Mouse (Mus musculus): ENCODE data around the gene Ryr3. TPM values are rescaled to one million over a fixed set of nuclear protein-coding genes. Genes with fewer than 3 reads are reported as not detected.
A peak's percentile ranks its signal among the peaks of the same experiment; 100 is the strongest.

The Ryr3 gene
- polyA plus RNA-seq, 1 experiment from 2014 or later: 1.4 TPM

DNA sequence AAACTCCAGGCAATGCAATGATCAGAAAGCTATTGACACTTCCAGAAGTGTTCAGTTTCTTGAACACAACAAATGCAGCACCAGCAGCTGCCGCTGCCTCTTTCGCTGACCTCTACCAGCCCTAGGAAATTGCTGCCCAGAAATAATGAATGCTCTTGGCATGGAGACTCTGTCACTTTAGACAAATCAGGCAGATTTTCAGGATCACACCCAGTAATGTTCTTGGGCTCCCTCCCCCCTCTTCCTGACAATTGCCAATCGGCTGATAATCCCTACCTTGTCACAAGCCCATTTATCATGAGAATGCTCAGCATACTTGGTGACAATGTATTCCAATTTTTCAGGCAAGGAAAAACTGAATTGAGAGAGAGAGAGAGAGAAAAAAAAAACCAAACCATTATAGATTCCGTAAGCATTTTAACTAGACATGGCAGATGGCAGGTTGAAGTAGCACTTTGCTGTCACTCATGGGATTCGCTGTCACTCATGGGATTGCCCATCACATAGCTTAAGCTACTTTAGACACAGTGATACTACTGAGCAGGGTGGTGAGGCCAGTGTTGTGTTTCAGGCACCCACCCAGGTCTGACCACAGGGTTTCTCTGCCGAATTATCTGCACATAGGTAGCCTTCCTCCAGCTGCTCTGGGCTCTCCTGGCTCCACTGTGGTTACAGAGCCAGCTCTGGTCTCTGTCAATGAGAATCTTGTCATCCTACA is 455.5 kb downstream of the Ryr3 start:
- Histone ChIP-seq H3K4me2 (replicated peaks) (no peak overlapping the region), H3K9ac (replicated peaks) (no peak overlapping the region), H3K4me3 (no peak overlapping the region), H3K36me3 (no peaks in the 10 kb centered on the region), H3K27me3 (no peaks in the 10 kb centered on the region), H3K9me3 (no peaks in the 10 kb centered on the region), H3K27ac (replicated peaks) (0 out of 2 replicates have a peak overlapping the region, but pooled peaks have one; percentile 20), H3K4me1 (no peaks in the 10 kb centered on the region)
- no peak for ATAC-seq (ENCODE audit: low FRiP score, low read depth)
- WGBS: 72% methylated on average over 6 of the region's 6 CpGs

GRCm38 (mm10) chr2:112760692-112761091 is 456.2 kb downstream of the Ryr3 start:
- 0 out of 2 replicates have a peak, but pooled peaks have one; percentile 14 for ATAC-seq (ENCODE audit: low FRiP score, low read depth)
- 0 out of 2 replicates have a peak overlapping the region, but pooled peaks have one; percentile 20 for H3K27ac ChIP-seq (replicated peaks)
- no peaks in the 10 kb centered on the region for H3K9me3 ChIP-seq
- H3K9ac ChIP-seq (replicated peaks): no peak overlapping the region
- WGBS: 67% methylated on average over 4 of the region's 4 CpGs
- H3K4me1 ChIP-seq: no peaks in the 10 kb centered on the region
- H3K27me3 ChIP-seq: no peaks in the 10 kb centered on the region
- H3K4me2 ChIP-seq (replicated peaks): no peak overlapping the region
- H3K36me3 ChIP-seq: no peaks in the 10 kb centered on the region
- H3K4me3 ChIP-seq: no peak overlapping the region

GRCm38 (mm10) chr2:112759678-112760077 is 457.2 kb downstream of the Ryr3 start:
- Histone ChIP-seq H3K4me1 (no peaks in the 10 kb centered on the region), H3K4me2 (replicated peaks) (no peak overlapping the region), H3K9me3 (no peaks in the 10 kb centered on the region), H3K4me3 (no peak overlapping the region), H3K27me3 (no peaks in the 10 kb centered on the region), H3K27ac (replicated peaks) (no peak overlapping the region), H3K9ac (replicated peaks) (no peak overlapping the region), H3K36me3 (no peaks in the 10 kb centered on the region)
- peak; percentile 53; the same call in 1 of the 2 replicates for ATAC-seq (ENCODE audit: low FRiP score, low read depth)
- 78% methylated on average over 5 of the region's 5 CpGs for WGBS

DNA sequence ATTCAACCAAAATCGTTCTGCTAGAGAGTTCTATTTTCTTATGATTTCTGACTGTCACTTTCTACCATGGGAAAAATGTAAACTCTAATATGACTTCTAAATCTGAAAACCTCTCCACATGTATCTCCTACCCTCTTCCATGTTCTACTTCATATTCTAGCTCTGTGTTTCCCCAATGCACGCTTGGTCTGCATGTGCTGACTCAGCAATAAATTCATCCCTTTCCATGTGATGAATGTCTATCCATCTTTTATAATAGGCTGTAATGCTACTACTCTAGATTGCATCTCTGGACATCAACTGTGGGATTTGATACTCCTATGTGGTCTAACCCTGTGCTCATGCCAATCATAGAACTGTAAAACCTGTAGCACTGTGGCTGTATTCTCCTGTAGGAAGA is 458.2 kb downstream of the Ryr3 start:
- no peak overlapping the region for H3K27ac ChIP-seq (replicated peaks)
- H3K27me3 ChIP-seq: no peaks in the 10 kb centered on the region
- H3K4me2 ChIP-seq (replicated peaks): no peak overlapping the region
- ATAC-seq (ENCODE audit: low FRiP score, low read depth): no peak
- H3K4me3 ChIP-seq: no peak overlapping the region
- H3K9me3 ChIP-seq: no peaks in the 10 kb centered on the region
- no peaks in the 10 kb centered on the region for H3K36me3 ChIP-seq
- WGBS: 91% methylated on average over 2 of the region's 2 CpGs
- no peak overlapping the region for H3K9ac ChIP-seq (replicated peaks)
- no peaks in the 10 kb centered on the region for H3K4me1 ChIP-seq

DNA sequence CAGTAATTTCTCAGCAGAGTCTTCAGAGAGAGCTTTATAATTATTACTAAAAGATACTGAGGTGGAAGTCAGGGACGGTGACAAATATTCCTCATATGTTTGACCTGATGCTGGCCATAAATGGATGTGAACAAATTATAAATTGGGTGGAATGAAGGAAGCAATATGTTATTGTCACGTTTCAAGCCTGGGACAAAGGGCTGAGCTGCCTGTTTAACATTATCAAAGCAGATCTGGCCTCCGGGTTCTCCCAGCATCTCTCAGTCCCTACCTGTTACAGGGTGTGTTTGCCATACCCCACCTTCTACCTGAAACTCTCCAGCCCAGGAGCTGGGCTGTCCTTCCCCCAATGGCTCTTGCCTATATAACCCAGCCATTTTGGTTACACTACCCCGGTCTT is 463.6 kb downstream of the Ryr3 start:
- H3K9ac ChIP-seq (replicated peaks): no peak overlapping the region
- H3K4me3 ChIP-seq: no peak overlapping the region
- H3K27ac ChIP-seq (replicated peaks): no peak overlapping the region
- H3K4me1 ChIP-seq: no peaks in the 10 kb centered on the region
- no peaks in the 10 kb centered on the region for H3K36me3 ChIP-seq
- WGBS: 87% methylated on average over 4 of the region's 4 CpGs
- no peaks in the 10 kb centered on the region for H3K9me3 ChIP-seq
- no peak for ATAC-seq (ENCODE audit: low FRiP score, low read depth)
- H3K27me3 ChIP-seq: no peaks in the 10 kb centered on the region
- no peak overlapping the region for H3K4me2 ChIP-seq (replicated peaks)

DNA sequence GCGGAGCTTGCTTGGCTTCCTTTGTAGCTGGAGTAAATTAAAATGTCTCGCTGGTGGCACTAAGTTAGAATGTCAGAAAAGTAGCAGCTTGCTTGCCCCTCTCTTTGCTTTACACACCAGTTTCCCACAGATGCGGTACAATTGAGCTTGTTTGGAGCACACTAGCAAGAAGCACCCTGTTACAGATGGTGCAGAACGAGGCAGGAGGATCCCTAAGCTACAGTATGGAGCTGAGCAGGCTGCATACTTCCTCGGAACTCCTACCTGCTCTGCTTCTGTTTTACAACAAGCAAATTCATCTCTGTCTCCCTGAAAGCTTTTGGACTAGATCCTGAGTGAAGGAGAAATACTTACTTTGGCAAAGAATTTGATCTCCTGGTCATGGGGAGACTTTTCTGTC is 465.5 kb downstream of the Ryr3 start:
- H3K9ac ChIP-seq (replicated peaks): no peak overlapping the region
- H3K36me3 ChIP-seq: no peaks in the 10 kb centered on the region
- H3K9me3 ChIP-seq: no peaks in the 10 kb centered on the region
- ATAC-seq (ENCODE audit: low FRiP score, low read depth): no peak
- no peak overlapping the region for H3K4me3 ChIP-seq
- no peak overlapping the region for H3K4me2 ChIP-seq (replicated peaks)
- WGBS: 78% methylated on average over 5 of the region's 5 CpGs
- no peaks in the 10 kb centered on the region for H3K4me1 ChIP-seq
- no peaks in the 10 kb centered on the region for H3K27me3 ChIP-seq
- no peak overlapping the region for H3K27ac ChIP-seq (replicated peaks)

GRCm38 (mm10) chr2:112748532-112748931 is 468.4 kb downstream of the Ryr3 start:
- H3K4me1 ChIP-seq: no peaks in the 10 kb centered on the region
- no peak overlapping the region for H3K9ac ChIP-seq (replicated peaks)
- no peak for ATAC-seq (ENCODE audit: low FRiP score, low read depth)
- no peak overlapping the region for H3K27ac ChIP-seq (replicated peaks)
- no peak overlapping the region for H3K4me2 ChIP-seq (replicated peaks)
- H3K36me3 ChIP-seq: no peaks in the 10 kb centered on the region
- H3K4me3 ChIP-seq: no peak overlapping the region
- H3K9me3 ChIP-seq: no peaks in the 10 kb centered on the region
- 66% methylated on average over 1 of the region's 1 CpGs for WGBS
- no peaks in the 10 kb centered on the region for H3K27me3 ChIP-seq

- ATAC-seq (ENCODE audit: low FRiP score, low read depth): peak; percentile 68; the same call in 1 of the 2 replicates
- Histone ChIP-seq H3K4me1 (no peaks in the 10 kb centered on the region), H3K9me3 (no peaks in the 10 kb centered on the region), H3K36me3 (no peaks in the 10 kb centered on the region), H3K27me3 (no peaks in the 10 kb centered on the region), H3K9ac (replicated peaks) (no peak overlapping the region), H3K4me3 (no peak overlapping the region), H3K4me2 (replicated peaks) (no peak overlapping the region), H3K27ac (replicated peaks) (no peak overlapping the region)
- WGBS: 61% methylated on average over 2 of the region's 2 CpGs
Measured at GRCm38 (mm10) chr2:112732942-112733341, 484.0 kb downstream of the Ryr3 start.

- no peaks in the 10 kb centered on the region for H3K27me3 ChIP-seq
- no peak overlapping the region for H3K4me3 ChIP-seq
- H3K4me1 ChIP-seq: no peaks in the 10 kb centered on the region
- H3K9me3 ChIP-seq: no peaks in the 10 kb centered on the region
- H3K27ac ChIP-seq (replicated peaks): no peak overlapping the region
- no peak overlapping the region for H3K4me2 ChIP-seq (replicated peaks)
- no peaks in the 10 kb centered on the region for H3K36me3 ChIP-seq
- ATAC-seq (ENCODE audit: low FRiP score, low read depth): no peak
- H3K9ac ChIP-seq (replicated peaks): no peak overlapping the region
- WGBS: 45% methylated on average over 6 of the region's 6 CpGs
Measured at GRCm38 (mm10) chr2:112727842-112728241, 489.1 kb downstream of the Ryr3 start.

GRCm38 (mm10) chr2:112721217-112721616 is 495.7 kb downstream of the Ryr3 start:
- Histone ChIP-seq H3K27ac (replicated peaks) (no peak overlapping the region), H3K4me3 (no peak overlapping the region), H3K4me2 (replicated peaks) (no peak overlapping the region), H3K9ac (replicated peaks) (no peak overlapping the region), H3K4me1 (peaks cover 6% of the 10 kb centered on the region; the same call in 1 of the 2 replicates), H3K36me3 (no peaks in the 10 kb centered on the region), H3K9me3 (no peaks in the 10 kb centered on the region), H3K27me3 (no peaks in the 10 kb centered on the region)
- 0 out of 2 replicates have a peak, but pooled peaks have one; percentile 27 for ATAC-seq (ENCODE audit: low FRiP score, low read depth)
- 91% methylated on average over 1 of the region's 1 CpGs for WGBS

- WGBS: 6% methylated on average over 3 of the region's 3 CpGs
- Histone ChIP-seq H3K36me3 (no peaks in the 10 kb centered on the region), H3K9ac (replicated peaks) (no peak overlapping the region), H3K4me2 (replicated peaks) (no peak overlapping the region), H3K4me3 (no peak overlapping the region), H3K27ac (replicated peaks) (peak overlapping the region; percentile 21), H3K9me3 (no peaks in the 10 kb centered on the region), H3K27me3 (no peaks in the 10 kb centered on the region), H3K4me1 (peaks cover 6% of the 10 kb centered on the region; the same call in 1 of the 2 replicates)
- ATAC-seq (ENCODE audit: low FRiP score, low read depth): peak; percentile 90
Measured at GRCm38 (mm10) chr2:112720715-112721114, 496.2 kb downstream of the Ryr3 start.

DNA sequence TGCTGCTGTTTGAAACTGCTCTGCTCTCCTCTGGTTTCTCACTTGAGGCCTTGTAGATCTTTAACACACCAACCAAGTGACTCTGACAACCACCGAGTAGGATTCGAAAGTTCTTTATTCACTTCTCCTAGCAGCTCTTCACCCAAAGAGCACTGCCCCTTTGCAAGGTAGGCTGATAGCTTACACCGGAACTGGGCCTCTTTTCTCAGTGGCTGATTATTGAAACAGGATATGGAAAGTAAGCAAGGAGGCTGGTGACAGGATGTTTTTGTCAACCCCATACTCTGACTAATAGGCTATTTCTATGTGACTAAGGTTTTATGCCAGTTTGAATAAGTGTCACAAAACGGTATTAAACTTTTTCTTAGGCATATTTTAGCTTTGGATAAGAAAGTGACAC is 502.2 kb downstream of the Ryr3 start:
- H3K27ac ChIP-seq (replicated peaks): no peak overlapping the region
- H3K9ac ChIP-seq (replicated peaks): no peak overlapping the region
- H3K4me3 ChIP-seq: no peak overlapping the region
- no peak overlapping the region for H3K4me2 ChIP-seq (replicated peaks)
- H3K36me3 ChIP-seq: no peaks in the 10 kb centered on the region
- ATAC-seq (ENCODE audit: low FRiP score, low read depth): no peak
- no peaks in the 10 kb centered on the region for H3K9me3 ChIP-seq
- 90% methylated on average over 4 of the region's 4 CpGs for WGBS
- no peaks in the 10 kb centered on the region for H3K27me3 ChIP-seq
- no peaks in the 10 kb centered on the region for H3K4me1 ChIP-seq

DNA sequence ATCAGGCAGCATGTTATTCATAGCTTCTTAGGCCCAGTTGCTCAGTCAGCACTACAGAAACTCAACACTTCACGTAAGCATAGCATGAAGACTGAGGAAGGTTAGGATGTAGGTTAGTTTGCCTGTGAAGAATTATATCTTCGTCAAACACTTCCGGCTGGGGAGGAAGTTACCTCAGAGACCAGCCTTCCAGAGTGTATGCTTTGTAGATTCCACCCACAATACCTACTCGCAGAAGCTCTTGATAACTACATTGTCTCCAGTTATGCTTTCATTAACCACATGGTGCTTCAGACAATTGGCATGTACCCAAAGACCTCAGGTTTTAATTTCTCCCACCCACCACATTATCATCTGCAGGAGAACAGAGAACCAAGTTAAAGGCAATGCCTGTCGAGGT is 535.1 kb downstream of the Ryr3 start:
- Histone ChIP-seq H3K4me1 (no peaks in the 10 kb centered on the region), H3K27me3 (no peaks in the 10 kb centered on the region), H3K4me3 (no peak overlapping the region), H3K9me3 (no peaks in the 10 kb centered on the region), H3K4me2 (replicated peaks) (no peak overlapping the region), H3K27ac (replicated peaks) (no peak overlapping the region), H3K36me3 (no peaks in the 10 kb centered on the region), H3K9ac (replicated peaks) (no peak overlapping the region)
- WGBS: 87% methylated on average over 5 of the region's 5 CpGs
- ATAC-seq (ENCODE audit: low FRiP score, low read depth): no peak
